Mouse (Mus musculus): Measurements from ENCODE around the gene Vav3.

Vav3 gene

DNA sequence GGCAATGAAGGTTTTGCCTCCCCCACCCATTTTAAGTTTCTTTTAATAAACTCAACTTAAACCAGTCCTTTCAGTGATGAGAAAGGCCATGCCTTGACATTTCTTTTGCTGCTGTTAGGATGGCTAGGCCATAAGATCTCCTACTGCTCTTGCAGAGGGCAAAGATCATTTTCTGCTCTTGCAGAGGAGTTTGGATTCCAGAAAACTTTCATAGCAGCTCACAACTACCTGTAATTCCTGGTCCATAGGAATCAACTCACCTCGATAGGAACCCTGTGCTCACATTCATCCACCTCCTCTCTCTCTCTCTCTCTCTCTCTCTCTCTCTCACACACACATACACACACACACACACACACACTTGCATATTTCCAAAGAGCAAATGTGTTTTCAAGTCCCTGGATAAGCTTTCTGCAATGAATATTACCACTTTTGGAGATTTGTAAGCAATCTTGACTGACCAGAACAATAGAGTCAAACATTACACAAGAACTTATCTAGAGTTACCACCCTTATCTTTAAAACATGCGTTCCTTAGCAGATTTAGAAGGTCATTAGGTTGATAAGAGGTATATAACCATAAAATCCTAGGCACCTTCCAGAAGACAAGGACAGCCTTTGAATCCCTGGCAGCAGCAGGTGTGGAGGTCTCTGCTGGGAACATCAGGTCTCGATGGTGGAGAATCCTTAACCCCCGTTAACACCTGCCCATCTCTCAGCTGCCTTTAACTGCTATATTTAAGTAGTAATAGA is 260.4 kb downstream of the Vav3 start:
- DNase-seq = no peak

DNA sequence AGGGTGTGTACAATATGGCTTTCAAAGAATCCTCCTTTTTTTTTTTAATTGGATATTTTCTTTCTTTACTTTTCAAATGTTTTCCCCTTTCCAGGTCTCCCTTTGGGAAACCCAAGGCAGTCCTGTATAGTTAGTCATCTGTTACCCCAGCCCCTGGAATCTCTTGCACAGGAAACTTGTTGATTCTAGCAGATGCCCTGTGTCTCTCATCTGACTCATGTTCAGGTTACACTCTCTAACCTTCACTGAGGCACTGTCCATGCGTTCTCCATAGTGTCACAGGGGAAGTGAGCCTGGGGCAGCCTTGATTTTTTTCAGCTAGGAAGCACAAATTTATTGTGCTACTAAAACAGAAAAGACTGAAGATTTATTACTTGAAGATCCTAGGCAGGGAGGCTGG is 262.3 kb downstream of the Vav3 start:
- no peak for DNase-seq

DNA sequence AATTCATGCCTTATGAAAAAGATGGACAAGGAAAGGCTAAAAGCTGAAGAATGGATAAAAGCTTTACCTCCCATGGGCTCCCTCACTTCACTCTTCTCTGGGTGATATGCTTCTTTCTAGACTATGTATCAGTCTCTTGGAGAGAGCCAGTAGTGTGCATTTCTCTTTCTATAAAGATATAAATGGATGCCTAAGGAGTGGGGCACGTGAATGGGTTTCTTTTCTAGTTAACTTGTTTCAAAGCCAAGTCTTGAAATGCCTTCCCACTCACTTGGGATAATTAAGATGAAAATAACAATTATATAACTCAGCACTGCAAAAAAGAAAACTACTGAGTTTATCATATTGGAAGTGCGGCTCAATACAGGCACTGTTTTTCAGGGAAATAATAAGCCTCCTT is 265.7 kb downstream of the Vav3 start:
- no peak for DNase-seq

DNA sequence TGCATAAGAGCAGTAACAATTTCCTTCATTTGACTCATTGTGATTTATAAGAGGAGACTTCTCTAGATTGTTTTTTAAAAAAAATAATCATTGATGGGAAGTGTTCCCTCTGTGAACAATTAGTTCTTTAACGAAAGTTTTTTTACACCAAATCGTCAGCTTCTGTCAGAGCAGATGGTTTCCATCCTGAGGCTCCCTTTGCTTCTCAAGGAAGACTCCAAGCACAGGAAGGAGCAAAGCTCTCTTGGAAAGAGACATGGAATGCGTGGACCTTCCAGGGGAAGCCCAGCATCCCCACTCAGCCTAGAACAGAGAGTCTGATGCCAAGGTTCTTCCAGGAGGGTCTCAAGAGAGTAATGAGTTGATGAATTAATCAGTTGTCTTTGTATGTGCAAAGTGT is 281.3 kb downstream of the Vav3 start:
- DNase-seq = no peak

DNA sequence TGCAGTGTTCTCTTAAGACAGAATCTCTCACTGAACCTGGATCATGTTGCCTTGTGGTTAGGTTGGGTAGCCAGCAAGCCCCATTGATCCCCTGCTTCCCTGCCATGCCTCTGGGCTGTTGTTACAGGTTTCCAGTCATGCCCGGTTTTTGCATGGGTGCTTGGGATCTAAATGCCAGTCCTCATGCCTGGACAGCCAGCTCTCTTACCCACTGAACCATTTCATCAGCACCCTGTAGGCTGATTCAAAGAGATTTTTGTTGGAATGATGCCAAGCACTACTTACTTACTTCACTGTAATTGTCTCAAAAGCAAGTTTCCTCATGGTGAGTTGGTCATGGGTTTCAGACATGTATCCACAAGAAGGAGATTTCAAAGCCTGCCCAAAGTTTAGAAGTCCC is 281.9 kb downstream of the Vav3 start:
- no peak for DNase-seq

DNA sequence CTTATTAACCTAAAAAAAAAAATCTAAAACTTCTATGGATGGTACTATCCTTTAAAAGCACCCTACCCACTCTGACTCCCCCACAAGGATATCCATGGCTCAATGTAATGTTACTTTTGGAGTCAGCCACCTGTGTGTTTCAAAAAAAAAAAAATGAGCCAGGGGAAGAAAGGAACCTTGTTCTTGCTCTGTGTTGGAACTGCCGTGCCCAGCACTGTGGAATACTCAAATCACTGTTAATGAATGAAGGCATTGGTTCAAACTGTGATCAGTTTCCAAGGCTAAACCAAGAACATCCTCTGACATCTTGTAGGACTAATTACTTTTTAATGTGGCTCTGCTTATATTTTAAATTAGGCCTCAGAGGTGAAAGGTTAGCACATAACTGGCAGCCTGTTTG is 282.4 kb downstream of the Vav3 start:
- no peak for DNase-seq

DNA sequence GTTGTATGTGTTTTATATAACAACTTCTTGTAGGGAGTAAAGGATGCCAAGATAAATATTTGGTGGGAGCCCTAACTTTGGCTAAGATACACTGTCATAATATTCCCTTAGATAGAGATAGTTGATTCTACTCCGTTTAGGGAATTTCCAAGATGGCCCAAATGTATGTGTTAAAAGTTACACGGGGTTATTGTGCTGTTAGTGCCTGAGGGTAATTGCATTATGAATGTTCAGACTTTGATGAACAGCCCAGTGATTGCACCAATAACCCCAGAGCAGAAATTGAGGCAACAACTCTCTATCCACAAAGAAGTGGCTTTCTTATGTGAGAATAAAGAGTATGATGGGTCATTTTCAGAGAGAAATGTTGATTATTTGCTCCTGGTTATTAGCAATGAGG is 283.3 kb downstream of the Vav3 start:
- DNase-seq = no peak

DNA sequence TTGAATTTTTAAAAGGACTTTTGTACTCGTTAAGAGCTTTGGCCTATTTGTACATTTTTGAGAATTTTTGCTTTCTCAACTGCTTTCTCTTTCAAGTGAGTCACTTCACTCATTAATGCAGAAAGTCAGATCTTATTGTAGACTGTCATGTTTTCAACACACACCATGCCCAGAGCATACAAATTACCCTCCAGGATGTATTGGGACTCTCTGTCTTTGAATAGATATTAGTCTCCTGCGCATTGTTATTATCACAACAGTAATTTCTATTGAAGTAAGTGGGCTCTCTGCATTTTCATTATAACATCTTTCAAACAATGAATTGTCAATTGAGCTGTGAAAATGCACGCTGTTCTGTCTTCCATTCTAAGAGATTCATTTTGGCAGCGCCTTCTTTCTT is 295.6 kb downstream of the Vav3 start:
- DNase-seq = no peak

DNA sequence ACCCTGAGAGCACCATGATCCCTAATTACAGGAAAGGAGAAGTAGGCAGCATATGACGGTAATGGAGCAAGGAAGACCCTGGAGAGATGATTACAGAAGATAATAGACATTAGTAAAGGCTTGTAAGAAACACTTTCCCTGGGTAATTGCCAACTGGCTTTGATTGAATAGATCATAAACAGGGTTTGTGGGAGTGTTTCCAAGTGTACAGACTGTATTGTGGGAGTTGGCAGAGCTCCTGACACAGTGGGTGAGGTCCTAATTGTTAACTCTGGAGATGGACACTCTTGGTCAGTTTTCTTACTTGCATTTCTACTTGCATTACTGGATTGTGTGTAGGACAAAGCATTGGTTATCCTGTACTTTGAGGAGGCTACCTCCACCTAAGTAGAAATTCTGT is 298.9 kb downstream of the Vav3 start:
- no peak for DNase-seq

DNA sequence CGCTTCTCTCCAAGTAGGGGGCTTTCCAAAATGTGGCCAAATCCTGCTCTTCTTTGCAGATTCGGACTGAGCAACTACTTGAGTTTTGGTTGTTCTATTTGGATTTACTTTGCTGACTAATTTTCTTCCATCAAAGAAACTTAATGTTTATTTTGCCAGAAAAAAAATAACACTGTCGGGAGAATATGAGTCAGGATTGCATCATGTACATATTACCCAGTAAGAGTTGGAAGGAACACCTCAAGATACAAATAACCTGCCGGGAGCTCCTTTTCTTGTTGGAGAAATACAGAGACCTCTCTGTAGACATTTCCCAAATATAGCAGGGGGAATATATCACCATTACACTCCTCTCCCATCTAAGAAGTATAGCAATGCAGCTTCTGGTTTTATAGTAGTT is 300.3 kb downstream of the Vav3 start:
- no peak for DNase-seq

DNA sequence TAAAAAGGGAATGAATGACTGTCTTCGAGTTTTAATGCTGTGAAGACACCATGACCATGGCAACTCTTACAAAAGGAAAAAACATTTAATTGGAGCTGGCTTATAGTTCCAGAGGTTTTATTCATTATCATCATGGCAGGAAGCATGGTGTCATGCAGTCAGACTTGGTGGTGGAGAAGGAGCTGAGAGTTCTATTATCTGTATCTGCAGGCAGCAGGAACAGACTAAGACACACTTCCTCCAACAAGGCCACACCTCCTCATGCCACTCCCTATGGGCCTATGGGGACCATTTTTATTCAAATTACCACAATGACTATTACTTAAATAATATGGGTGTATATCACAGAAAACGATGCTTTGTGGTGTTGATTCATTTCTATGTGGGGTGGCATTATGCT is 307.8 kb downstream of the Vav3 start:
- no peak for DNase-seq

DNA sequence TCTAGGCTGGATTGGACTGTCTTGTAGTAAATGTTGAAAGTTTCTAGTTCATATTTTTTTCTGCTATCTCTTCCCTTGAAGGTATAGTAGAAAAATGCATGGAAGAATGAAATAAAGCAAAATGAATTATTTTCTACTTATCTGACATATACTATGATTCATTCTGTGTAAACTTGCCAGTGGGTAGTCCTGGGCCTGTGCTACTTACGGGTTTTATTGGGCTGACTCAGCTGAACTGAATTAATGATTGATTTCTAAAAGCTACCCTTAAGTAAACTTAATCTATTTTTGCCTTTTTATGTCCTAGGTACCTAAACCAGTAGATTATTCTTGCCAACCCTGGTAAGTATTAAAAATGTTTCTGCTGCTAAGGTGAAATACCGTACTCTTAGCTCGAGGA is 311.0 kb downstream of the Vav3 start:
- DNase-seq = no peak

DNA sequence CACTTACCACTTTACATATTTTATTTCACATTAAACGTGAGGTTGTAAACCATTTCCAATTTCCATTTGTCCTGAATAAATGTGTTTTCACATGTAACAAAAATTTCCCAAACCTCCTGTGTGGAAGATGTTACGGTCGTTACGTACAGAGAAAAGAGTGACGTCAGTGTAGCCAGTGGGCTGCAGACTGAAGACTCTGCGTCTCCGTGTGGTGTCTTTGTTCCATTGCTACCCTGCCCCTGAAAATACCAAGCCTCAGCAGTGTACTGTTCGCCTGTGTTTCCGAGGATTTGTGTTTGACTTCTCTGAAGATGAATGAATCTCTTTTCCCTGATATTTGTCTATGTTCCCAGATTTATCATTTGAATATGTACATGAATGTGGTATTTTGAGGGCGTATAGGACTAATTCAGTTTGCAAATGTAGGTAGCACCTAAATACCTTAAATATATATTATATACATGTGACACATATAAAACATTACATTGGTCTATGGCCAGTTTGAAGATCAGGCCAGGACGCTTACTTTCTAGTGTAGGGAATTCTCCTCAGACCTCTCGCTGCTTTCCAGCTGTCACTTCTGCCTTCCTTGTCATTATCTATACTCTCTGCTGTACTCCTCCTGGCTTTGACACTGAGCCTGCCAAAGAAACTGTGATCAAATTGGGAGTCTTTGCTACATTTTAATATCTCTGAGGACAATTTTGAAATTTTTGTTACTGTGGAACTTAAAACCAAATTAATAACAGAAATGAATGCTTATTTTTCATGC is 312.6 kb downstream of the Vav3 start:
- DNase-seq = no peak

DNA sequence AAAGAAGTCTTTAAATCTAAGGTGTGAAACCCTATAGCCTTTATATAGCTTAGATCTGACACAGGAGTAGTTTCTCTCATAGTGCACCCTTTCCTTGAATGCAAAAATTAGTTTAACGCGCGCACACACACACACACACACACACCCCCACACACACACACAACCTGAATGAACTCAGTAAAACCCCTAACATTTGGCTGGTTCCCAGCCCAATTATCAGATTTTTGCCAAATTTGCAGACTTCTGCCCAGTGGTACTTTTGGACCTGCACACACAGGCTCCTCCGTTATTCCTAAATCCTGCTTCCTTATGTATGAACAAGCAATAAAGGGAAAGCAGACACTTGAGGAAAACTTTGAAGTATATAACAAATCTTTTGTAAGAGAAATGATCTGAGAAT is 313.9 kb downstream of the Vav3 start:
- no peak for DNase-seq

DNA sequence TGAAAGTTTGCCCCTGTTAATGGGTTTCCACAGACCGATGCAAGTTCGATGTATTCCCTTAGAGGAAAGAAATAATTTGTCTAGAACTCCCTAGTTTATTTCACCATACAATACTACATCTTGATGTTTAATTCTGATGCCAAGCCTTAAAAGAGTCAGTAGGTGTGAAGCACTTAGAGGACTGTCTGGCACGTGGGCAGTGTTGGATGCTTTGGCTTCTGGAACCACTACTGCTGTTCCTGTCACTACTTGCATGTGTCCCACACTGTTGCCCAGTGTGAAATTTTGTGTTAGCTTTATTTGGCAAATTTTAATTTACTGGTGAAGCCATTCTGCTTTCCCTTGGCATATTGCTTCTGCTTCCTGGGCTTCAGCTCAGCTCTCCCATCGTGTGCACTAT is 331.3 kb downstream of the Vav3 start:
- no peak for DNase-seq

DNA sequence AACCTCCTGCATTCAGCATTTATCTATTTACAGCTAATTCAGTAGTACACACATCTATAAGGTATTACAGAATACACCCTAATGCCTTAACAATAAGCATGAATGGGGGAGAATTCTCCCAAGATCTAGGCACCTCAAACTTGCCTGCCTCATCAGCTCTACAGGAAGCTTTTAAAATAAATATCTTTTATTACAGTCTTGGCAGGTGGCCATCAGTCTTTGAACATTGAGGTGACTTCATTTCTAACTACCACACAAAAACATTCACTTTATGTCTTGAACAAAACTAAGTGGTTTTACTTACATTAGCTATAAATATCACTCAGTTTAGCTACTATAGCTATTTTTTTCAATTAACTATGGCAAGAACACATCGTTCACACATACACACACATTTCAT is 332.5 kb downstream of the Vav3 start:
- no peak for DNase-seq

DNA sequence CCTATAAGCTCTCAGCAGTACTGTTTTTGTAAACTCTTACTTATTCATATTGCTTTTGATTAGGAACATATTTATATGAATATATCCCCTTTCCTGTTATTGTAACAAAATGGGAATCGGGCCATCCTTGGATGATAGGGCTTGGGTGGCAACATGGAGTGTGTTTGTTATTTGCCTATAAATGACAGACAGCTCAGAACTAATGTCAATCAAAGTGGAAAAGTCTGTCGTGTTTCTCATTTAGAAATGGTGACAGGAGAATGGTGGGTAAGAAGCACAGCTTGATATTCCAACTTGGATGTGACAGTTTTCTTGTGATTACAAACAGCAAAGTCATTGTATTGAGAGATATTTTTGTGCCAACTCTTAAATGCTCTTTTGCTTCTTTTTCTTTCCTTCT is 339.8 kb downstream of the Vav3 start:
- DNase-seq = no peak

DNA sequence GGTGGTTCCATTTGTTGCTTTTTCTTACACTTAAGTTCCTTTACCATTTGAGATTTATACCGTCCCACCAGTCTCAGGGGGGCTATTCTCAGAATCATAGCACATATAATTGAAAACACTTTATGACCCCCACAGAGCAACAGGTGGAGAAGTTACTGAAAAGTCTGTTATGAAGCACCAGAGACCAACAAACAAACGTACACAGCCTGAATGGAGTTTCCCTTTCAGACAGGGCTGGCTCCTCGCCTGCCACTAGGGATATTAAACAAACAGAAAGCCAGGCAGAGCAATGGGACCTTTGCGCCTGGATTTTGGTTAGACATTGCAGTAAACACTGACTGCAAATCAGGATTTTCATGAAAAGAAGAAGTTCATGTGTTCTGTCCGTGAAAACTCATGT is 341.4 kb downstream of the Vav3 start:
- DNase-seq = no peak

DNA sequence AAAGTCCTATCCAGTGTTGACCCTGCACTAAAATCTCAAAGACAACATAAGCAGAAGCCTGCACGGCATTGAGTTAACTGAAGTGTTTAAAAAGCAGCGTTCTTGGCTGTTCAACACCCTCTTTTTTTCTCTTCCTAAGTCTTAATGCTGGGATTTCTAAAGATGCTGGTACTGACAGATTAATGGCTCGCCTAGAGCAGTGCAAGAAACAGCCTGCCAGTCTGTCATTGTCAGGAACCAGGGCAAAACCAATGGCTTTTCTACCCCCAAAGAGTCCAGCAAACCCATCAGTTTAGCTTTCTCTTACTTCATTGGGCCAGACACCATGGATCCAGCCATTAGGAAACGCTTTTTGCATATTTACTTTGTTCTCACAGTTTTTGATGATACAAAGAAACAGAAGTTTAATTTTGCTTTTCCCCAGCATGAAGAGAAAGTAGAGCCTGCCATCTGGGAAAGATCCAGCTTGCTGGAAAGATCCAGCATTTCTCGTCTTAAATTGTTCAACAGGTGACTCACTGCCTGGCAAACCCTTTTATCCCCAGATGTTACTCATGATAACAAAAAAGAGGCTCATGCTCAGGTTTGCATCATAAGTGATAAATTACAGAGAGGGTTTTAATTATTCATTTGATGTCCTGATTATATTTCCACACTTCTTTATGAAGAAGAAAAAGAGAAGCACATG is 343.3 kb downstream of the Vav3 start:
- DNase-seq = no peak

DNA sequence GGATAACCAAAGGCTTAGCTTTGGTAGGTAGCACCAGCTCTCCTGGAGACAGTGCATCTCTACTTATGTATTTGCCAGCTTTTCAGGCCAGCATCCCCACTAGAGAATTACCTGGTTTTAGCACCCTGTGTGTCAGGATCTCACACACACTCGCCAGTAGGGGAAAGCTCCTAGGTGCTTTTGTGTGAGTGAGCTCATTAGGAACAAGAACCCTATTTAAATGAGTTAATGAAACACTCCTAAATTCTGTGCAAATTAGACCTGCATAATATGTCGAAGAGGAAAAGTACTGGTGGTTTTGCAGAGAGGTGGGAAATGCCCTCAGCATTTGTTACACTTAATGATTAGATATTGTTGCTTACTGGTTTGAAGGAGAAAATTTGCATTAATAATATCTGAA is 350.1 kb downstream of the Vav3 start:
- DNase-seq = no peak

DNA sequence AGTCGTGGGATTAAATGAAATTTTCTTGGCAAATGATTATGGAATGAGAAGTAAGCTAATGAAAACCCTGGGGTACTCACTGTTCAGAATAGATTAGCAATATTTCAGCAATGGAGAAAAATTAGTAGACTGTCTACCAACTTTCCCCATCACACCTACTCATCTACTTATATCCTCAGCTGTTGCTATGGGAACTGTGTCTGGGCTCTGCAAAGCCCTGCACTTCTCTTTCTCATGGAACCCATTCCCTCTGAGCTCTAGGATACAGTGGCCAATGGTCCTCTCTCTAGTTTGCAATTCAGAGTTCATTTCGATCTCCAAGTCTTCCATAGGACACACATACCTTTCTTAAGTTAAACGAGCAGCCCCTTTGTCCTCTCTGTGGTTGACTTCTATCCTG is 352.2 kb downstream of the Vav3 start:
- DNase-seq = no peak

DNA sequence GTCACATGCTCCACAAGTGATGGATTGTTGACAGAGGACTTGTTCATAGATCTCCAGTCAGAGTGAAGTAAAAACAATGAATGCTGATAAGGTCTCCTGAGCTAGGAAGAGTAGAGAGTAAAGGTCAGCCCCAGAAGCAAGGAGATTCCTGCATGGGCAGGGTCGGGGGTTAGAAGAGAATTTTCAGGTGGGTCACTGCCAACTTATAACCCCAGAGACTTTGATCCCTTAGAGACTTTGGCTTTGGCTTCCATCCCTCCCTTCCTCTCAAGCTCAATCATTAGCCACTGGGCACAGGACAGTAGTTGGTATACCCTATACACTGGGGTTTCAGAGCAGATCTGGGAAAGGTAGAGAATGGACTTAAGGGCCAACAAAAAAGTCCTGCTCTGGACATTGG is 360.8 kb downstream of the Vav3 start:
- no peak for DNase-seq

DNA sequence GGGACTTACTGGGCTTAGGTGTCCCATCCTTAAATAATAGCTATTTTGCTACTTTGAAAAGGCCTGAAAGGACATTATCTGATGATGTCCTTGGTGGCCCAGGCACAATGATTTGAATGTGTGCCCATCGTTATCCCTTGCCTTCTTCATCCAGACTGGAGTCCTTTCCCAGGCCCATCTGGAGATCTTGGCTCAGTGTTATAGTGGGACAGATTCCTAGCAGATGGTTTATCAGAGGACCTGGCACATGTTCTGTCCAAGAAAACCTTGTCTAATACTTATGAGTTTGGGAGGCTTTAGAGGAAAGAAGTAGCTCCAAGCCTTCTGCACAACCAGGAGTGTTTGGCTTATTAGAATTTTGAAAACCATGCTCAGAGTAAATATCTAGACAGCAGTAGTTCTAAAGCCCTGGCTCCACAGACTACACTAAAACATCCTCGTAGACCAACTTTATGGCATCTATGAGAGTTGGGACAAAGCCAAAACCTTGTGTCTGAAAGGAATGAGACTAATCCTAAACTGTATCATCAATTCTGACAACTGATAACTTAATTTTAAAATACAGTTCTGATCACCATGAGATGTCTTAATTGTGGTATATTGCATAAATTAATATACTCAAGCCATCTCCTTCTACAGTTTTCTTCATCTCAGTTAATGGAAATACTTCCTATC is 367.5 kb downstream of the Vav3 start:
- DNase-seq = no peak

DNA sequence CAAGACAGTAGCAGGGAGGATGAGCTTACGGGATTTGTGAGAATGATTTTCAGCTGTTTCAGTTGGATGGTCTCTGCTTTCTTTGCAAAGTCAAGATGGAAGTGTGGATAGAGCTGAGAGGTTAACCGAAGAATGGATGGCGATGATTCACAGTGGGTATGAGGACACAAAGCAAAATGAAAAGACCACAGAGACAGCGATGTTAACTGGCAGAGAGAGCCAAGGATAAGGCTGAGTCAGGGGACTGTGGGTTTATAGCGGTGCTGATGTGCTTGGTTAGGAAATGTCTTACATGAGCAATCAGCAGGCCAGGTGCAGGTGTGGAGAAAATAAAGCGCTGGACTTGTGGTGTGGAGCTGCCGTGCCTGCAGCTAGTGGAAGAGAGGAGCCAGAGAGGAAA is 371.3 kb downstream of the Vav3 start:
- DNase-seq = no peak

All from spleen, adult 18-20 months (tissue).